Mouse (Mus musculus) liver, embryonic 15.5 days (tissue): ENCODE measurements around the gene Smad3. TPM values are rescaled to one million over a fixed set of nuclear protein-coding genes. Genes with fewer than 3 reads are reported as not detected.

Source experiments
- ATAC-seq: fragments of 200-750 bp; cut with Nextera tagmentation; 2 replicates; pipeline ENCODE4 v1.8.0; 2017; ENCODE audit warnings: moderate number of reproducible peaks, mild to moderate bottlenecking, moderate library complexity; ENCODE audit not compliant: insufficient read depth
- H3K27ac ChIP-seq: fragments of 300-500 bp; sonication (generic); replicated peaks from 2 replicates; pipeline ENCODE4 v1.5.1; 2015; ENCODE audit warnings: mild to moderate bottlenecking, inconsistent platforms
- H3K27me3 ChIP-seq: fragments of 300-500 bp; sonication (generic); 2 replicates; pipeline ENCODE4 v1.6.1; 2015; ENCODE audit warnings: mild to moderate bottlenecking, inconsistent platforms
- H3K36me3 ChIP-seq: fragments of 300-500 bp; sonication (generic); replicated peaks from 2 replicates; pipeline ENCODE4 v1.6.1; 2015; ENCODE audit warnings: moderate library complexity, mild to moderate bottlenecking, inconsistent platforms
- H3K4me1 ChIP-seq: fragments of 300-500 bp; sonication (generic); replicated peaks from 2 replicates; pipeline ENCODE4 v1.6.1; 2015; ENCODE audit warnings: inconsistent platforms
- H3K4me2 ChIP-seq: fragments of 300-500 bp; sonication (generic); 2 replicates; pipeline ENCODE4 v1.6.1; 2015; ENCODE audit warnings: moderate library complexity, mild to moderate bottlenecking, inconsistent platforms
- H3K4me3 ChIP-seq: fragments of 300-500 bp; sonication (generic); replicated peaks from 2 replicates; pipeline ENCODE4 v1.5.1; 2015; ENCODE audit warnings: mild to moderate bottlenecking, inconsistent platforms
- H3K9ac ChIP-seq: fragments of 300-500 bp; sonication (generic); 2 replicates; pipeline ENCODE4 v1.6.1; 2015; ENCODE audit warnings: moderate library complexity, mild to moderate bottlenecking, inconsistent platforms
- H3K9me3 ChIP-seq: fragments of 300-500 bp; sonication (generic); replicated peaks from 2 replicates; pipeline ENCODE4 v1.6.1; 2016; ENCODE audit warnings: inconsistent platforms
- WGBS: fragments of 180-500 bp; shearing (Covaris S2); methylation state at CpG from one replicate; pipeline ENCODE4 v1.1.7; 2015; ENCODE audit warnings: mixed read lengths; ENCODE audit not compliant: insufficient replicate concordance; 5-methylcytosine and 5-hydroxymethylcytosine counted together
- polyA plus RNA-seq: library from polyadenylated mRNA; unstranded; fragments of >200 nt; fragmentation: Nextera tagmentation; extraction: Ambion mirVana; gene quantifications from 2 replicates; pipeline ENCODE4 v1.2.1, GENCODE M21; 2015

The Smad3 gene
- polyA plus RNA-seq, 1 experiment from 2014 or later = 3.0 TPM

DNA sequence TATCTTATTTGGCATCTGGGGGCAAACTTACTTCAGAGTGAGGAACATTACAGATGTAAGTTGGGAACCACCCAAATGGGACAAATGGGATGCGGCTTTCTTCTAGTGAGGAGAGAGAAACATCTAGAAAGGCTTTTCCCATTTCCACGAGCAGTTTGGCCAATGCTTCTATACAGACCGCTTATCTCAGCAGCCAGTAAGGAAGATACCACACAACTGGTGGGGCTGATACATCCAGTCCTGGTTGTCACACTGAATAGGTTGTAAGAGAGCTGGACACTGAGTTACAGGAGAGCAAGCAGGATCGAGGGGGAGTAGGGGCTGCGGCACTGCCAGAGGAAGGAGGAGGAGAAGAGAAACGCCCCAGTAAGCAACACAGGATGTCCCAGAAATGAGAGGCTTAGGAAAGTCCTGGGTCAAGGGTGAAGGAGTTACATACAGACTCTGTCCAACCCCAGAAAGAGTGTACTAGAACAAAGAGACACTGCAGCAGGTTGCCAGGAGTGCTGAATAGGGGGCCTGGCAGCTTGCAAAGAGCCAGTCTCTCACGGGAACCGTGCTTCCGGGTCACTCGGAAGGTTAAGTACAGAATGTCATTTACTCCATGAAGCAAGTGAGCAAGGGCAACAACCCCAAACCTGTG is 61.2 kb downstream of the Smad3 start:
- peak; percentile 66 for ATAC-seq
- peak overlapping the region; percentile 19 for H3K27ac ChIP-seq

GRCm38 (mm10) chr9:63691960-63692359 is 65.8 kb downstream of the Smad3 start:
- Histone ChIP-seq H3K27me3 (no peaks in the 10 kb centered on the region), H3K4me1 (peaks cover 17% of the 10 kb centered on the region), H3K36me3 (no peaks in the 10 kb centered on the region), H3K4me3 (no peak overlapping the region), H3K9me3 (no peaks in the 10 kb centered on the region), H3K4me2 (no peak overlapping the region), H3K27ac (no peak overlapping the region), H3K9ac (no peak overlapping the region)
- WGBS = 46% methylated on average over 2 of the region's 2 CpGs
- ATAC-seq = no peak

More for the DNA sequence above, 61.2 kb downstream of the Smad3 start:
- H3K27me3 ChIP-seq = no peaks in the 10 kb centered on the region
- H3K4me3 ChIP-seq = no peak overlapping the region
- peaks cover 43% of the 10 kb centered on the region for H3K4me1 ChIP-seq
- WGBS = 31% methylated on average over 10 of the region's 10 CpGs
- H3K9me3 ChIP-seq = no peaks in the 10 kb centered on the region
- H3K9ac ChIP-seq = 0 out of 2 replicates have a peak overlapping the region, but pooled peaks have one; percentile 10
- peak overlapping the region; percentile 23 for H3K4me2 ChIP-seq
- no peaks in the 10 kb centered on the region for H3K36me3 ChIP-seq

DNA sequence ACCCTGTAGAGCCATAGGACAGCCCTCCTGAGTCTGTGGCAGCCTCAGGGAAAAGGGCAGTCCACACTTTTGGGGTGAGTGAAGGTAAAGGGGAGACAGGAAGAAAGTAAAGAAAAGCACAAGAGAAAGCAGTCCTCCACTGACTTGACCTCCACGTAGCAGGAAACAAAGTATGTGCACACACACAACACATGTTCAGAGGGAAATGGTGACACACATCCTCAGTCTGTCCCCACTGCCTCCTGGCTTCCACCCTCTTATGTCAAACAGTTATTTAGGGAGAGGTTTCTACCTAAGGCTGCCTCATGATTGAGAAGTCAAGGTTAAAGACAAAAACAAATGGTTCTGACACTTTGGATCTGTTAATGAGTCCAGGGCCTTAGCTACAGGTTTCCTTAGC is 67.3 kb downstream of the Smad3 start:
- no peak for ATAC-seq
- H3K4me2 ChIP-seq = no peak overlapping the region
- no peaks in the 10 kb centered on the region for H3K9me3 ChIP-seq
- no peak overlapping the region for H3K9ac ChIP-seq
- no peak overlapping the region for H3K27ac ChIP-seq
- H3K4me1 ChIP-seq = peaks cover 6% of the 10 kb centered on the region; the same call in 1 of the 2 replicates
- H3K27me3 ChIP-seq = no peaks in the 10 kb centered on the region
- H3K36me3 ChIP-seq = no peaks in the 10 kb centered on the region
- no peak overlapping the region for H3K4me3 ChIP-seq
- WGBS = 52% methylated on average over 1 of the region's 1 CpGs

- no peak overlapping the region for H3K27ac ChIP-seq
Measured at GRCm38 (mm10) chr9:63687413-63688015, 70.3 kb downstream of the Smad3 start.

DNA sequence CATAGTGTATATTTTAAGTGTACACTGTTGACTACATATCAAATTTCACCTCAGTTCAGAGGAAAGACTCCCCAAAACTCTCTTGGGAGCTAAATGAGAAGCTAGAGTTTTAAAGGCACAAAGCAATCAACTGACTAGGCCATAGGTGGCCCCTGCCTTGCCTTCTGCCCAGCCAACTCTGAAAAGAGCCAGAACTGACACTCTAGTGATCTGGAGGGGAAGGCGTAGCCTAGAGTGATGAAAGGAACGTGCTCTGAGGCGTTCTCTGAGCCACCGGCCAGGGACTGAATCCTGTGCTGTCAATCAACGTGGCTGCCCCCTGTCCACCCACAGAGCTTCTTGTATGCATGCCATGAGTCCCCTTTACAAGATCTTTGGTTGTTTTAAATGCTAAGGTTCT is 72.4 kb downstream of the Smad3 start:
- Histone ChIP-seq H3K27me3 (no peaks in the 10 kb centered on the region), H3K4me1 (peaks cover 20% of the 10 kb centered on the region), H3K36me3 (no peaks in the 10 kb centered on the region), H3K9me3 (no peaks in the 10 kb centered on the region), H3K4me3 (no peak overlapping the region), H3K9ac (no peak overlapping the region), H3K27ac (no peak overlapping the region), H3K4me2 (no peak overlapping the region)
- no peak for ATAC-seq
- 72% methylated on average over 5 of the region's 5 CpGs for WGBS

More at GRCm38 (mm10) chr9:63687413-63688015, 70.3 kb downstream of the Smad3 start:
- Histone ChIP-seq H3K4me2 (no peak overlapping the region), H3K4me1 (peaks cover 18% of the 10 kb centered on the region), H3K9me3 (no peaks in the 10 kb centered on the region), H3K9ac (no peak overlapping the region), H3K27me3 (no peaks in the 10 kb centered on the region), H3K36me3 (no peaks in the 10 kb centered on the region), H3K4me3 (no peak overlapping the region)
- WGBS = 76% methylated on average over 7 of the region's 7 CpGs
- ATAC-seq = no peak

GRCm38 (mm10) chr9:63684277-63684676 is 73.5 kb downstream of the Smad3 start:
- no peak for ATAC-seq
- WGBS = 63% methylated on average over 6 of the region's 6 CpGs

GRCm38 (mm10) chr9:63682943-63683342 is 74.9 kb downstream of the Smad3 start:
- ATAC-seq = no peak
- no peaks in the 10 kb centered on the region for H3K36me3 ChIP-seq
- H3K4me2 ChIP-seq = no peak overlapping the region
- H3K9ac ChIP-seq = no peak overlapping the region
- H3K27me3 ChIP-seq = no peaks in the 10 kb centered on the region
- no peak overlapping the region for H3K27ac ChIP-seq
- H3K4me1 ChIP-seq = peaks cover 24% of the 10 kb centered on the region
- no peaks in the 10 kb centered on the region for H3K9me3 ChIP-seq
- WGBS = 82% methylated on average over 2 of the region's 2 CpGs
- no peak overlapping the region for H3K4me3 ChIP-seq

More at GRCm38 (mm10) chr9:63684277-63684676, 73.5 kb downstream of the Smad3 start:
- Histone ChIP-seq H3K4me3 (no peak overlapping the region), H3K9ac (no peak overlapping the region), H3K36me3 (no peaks in the 10 kb centered on the region), H3K27me3 (no peaks in the 10 kb centered on the region), H3K4me2 (no peak overlapping the region), H3K27ac (no peak overlapping the region), H3K9me3 (no peaks in the 10 kb centered on the region), H3K4me1 (peaks cover 20% of the 10 kb centered on the region)

GRCm38 (mm10) chr9:63682301-63682700 is 75.5 kb downstream of the Smad3 start:
- H3K36me3 ChIP-seq = no peaks in the 10 kb centered on the region
- H3K9ac ChIP-seq = no peak overlapping the region
- 24% methylated on average over 9 of the region's 9 CpGs for WGBS
- ATAC-seq = no peak
- H3K9me3 ChIP-seq = no peaks in the 10 kb centered on the region
- peaks cover 24% of the 10 kb centered on the region for H3K4me1 ChIP-seq
- H3K27me3 ChIP-seq = no peaks in the 10 kb centered on the region
- H3K4me3 ChIP-seq = no peak overlapping the region
- no peak overlapping the region for H3K27ac ChIP-seq
- no peak overlapping the region for H3K4me2 ChIP-seq

DNA sequence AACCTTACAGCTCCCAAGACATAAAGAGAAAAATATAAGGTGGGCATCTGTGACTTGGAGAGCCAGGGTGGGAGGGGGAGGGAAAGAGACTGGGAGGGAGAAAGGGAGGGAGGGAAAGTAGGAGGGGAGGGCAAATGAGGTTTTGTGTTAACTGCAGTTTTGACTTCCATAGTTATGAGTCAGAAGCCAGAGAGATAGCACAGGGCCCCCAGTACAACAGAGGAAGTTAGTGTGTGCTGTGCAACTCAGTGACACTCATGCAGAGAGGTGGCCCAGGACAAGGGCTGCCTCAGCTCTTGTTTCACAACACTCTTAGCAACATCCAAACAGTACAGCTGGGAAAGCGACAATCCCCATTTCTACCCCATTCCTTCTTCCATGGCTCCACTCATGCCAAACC is 79.7 kb downstream of the Smad3 start:
- Histone ChIP-seq H3K27ac (peak overlapping the region; percentile 12; the same call in 1 of the 2 replicates), H3K36me3 (no peaks in the 10 kb centered on the region), H3K4me2 (no peak overlapping the region), H3K27me3 (no peaks in the 10 kb centered on the region), H3K9ac (no peak overlapping the region), H3K4me3 (no peak overlapping the region), H3K9me3 (no peaks in the 10 kb centered on the region), H3K4me1 (peaks cover 25% of the 10 kb centered on the region)
- WGBS = 63% methylated on average over 1 of the region's 1 CpGs
- ATAC-seq = 0 out of 2 replicates have a peak, but pooled peaks have one; percentile 42

DNA sequence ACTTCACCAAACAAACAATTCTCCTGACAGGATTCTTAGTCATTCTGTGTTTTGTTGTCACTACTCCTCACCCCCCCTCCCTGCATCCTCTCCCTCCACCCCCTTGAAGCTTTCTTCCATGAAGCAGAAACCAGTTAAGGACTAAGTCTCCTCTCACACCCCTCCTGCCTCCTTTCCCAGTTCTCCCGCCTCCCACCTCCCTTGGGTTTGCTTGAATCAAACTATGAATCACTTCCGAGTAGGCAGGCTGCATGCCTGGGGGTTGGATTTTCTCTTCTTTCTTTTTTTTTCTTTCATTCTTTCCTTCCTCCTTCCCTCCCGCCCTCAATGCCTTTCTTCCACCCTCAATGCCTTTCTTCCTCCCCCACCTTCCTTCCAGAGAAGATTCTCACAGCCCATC is 80.2 kb downstream of the Smad3 start:
- Histone ChIP-seq H3K9ac (no peak overlapping the region), H3K4me1 (peaks cover 24% of the 10 kb centered on the region), H3K9me3 (no peaks in the 10 kb centered on the region), H3K27ac (no peak overlapping the region; the same call in 1 of the 2 replicates), H3K4me3 (no peak overlapping the region), H3K36me3 (no peaks in the 10 kb centered on the region), H3K27me3 (no peaks in the 10 kb centered on the region), H3K4me2 (no peak overlapping the region)
- no peak for ATAC-seq
- 53% methylated on average over 3 of the region's 3 CpGs for WGBS

- ATAC-seq = no peak
- Histone ChIP-seq H3K27ac (no peak overlapping the region), H3K36me3 (peaks cover 8% of the 10 kb centered on the region)
Measured at GRCm38 (mm10) chr9:63674613-63675012, 83.2 kb downstream of the Smad3 start.

More at GRCm38 (mm10) chr9:63674613-63675012, 83.2 kb downstream of the Smad3 start:
- no peaks in the 10 kb centered on the region for H3K27me3 ChIP-seq
- no peak overlapping the region for H3K4me2 ChIP-seq
- whole genome bisulfite sequencing = 50% methylated on average over 10 of the region's 10 CpGs
- peaks cover 20% of the 10 kb centered on the region for H3K4me1 ChIP-seq
- no peak overlapping the region for H3K9ac ChIP-seq
- H3K4me3 ChIP-seq = no peak overlapping the region
- H3K9me3 ChIP-seq = no peaks in the 10 kb centered on the region
